Mouse (Mus musculus): Measurements from ENCODE around the gene Tmem132b.

DNA sequence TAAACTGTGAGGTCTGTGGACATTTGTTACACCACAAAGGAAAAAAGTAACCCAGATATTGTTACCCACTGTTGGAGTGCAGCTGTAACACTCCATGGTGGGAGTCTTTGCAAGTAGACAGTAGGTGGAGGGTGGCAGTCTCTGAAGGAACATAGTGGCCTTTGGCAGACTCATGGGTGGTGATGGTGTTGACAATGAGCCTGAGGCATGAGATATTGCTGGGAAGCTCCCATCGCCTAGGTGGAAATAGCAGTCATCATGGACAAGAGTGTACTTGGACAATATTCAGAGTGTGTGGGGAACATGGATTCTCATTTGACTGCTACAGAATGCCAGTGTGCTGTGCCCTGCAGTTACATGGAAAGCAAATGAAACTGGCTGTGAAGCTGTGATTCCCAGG, 248.8 kb downstream of the Tmem132b start:
- TF ChIP-seq GATA1 (IDR thresholded peaks at IDR 0.05; ENCODE audit: borderline replicate concordance, low read length) = no peak
- TF ChIP-seq FLI1 (IDR thresholded peaks at IDR 0.05; ENCODE audit: low read length) = no peak
